Mouse (Mus musculus) kidney, adult 9 months (tissue): Measurements from ENCODE around the gene Pde6h.

Experiments used
- DNase-seq: peaks from one replicate; pipeline ENCODE4 v3.0.0; 2022

Pde6h gene

GRCm38 (mm10) chr6:136941051-136942021 is 17.7 kb downstream of the Pde6h start, which contains the start of gene Arhgdib:
Arhgdib (minus strand) TSS chr6:136941899.
- DNase-seq, result peak; percentile 55

GRCm38 (mm10) chr6:136942280-136942679 is 18.6 kb downstream of the Pde6h start:
- DNase-seq, result no peak

GRCm38 (mm10) chr6:136943392-136943791 is 19.8 kb downstream of the Pde6h start:
- no peak for DNase-seq

- DNase-seq, result no peak
Observed at GRCm38 (mm10) chr6:136944511-136944910, 20.9 kb downstream of the Pde6h start.

GRCm38 (mm10) chr6:136946241-136946640 is 22.6 kb downstream of the Pde6h start:
- DNase-seq, result no peak

DNA sequence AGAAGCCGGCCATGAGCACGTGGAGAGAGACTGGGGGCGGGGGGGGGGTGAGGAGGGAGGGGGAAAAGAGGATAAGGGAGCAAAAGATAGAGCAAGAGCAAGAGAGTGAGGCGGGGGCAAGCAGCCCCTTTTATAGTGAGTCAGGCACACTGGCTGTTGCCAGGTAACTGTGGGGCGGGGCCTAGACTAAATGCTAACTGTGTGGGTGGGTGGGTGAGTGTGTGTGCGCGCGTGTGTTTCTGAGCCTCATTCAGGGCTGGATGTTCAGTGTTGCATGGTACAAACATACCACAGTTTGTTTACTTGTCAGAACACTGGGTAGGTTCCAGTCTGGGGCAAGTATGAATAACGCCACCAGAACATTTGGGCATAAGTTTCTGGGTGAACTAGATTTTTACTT is 23.3 kb downstream of the Pde6h start:
- no peak for DNase-seq

GRCm38 (mm10) chr6:136947716-136948115 is 24.1 kb downstream of the Pde6h start:
- no peak for DNase-seq

DNA sequence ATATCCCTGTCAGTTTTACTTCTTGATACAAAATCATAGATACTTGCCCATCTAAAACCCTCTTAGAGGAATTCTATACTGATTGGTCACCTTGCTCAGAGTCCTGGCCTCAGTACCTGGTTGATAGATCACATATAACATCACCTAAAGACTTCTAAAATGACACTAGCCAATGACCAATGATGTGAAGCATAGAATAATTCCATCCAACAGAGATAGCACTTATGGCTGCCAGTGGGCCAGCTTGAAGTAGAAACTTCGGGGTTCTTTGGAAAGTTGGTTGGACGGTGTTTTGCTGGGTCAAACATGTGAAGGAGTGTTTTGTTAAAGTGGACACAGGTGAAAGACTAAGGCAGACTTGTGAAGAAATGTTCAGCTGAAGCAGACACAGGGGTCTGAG is 26.5 kb downstream of the Pde6h start:
- no peak for DNase-seq

DNA sequence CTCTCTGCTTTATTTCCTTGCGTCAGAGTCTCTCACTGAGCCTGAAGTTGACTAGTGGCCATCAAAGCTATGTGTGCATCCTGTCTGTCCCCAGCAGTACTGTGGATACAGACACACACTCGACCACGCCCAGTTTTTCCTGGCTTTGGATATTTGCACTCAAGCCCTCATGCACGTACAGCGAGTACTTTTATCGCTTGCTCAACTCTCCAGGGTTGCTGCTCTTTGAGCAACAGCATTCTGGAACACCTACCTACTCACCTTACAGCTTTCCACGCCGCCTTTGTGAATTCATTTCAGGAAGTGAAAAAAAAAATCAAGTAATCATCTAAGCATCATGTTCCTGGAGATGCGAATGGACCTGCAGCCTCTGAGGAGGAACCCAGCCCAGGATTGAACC is 29.3 kb downstream of the Pde6h start:
- DNase-seq, result no peak

DNA sequence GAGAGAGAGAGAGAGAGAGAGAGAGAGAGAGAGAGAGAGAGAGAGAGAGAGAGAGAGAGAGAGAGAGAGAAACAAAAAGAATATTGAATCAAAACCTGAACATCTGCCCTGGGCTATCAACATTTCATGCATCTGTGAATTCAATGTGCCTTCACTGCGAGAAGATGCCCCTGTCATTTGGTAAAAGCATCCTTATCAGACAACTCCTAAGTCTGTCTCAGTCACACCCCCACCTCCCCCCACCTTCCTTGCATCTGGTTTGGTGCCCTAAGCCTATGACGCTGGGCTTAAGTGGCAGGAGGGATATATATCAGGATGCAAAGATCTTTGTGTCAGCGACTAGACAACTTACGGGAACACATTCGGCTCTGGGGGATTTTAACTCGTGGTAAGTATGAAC is 30.6 kb downstream of the Pde6h start:
- DNase-seq, result no peak

GRCm38 (mm10) chr6:136954715-136955114 is 31.1 kb downstream of the Pde6h start:
- DNase-seq, result no peak

GRCm38 (mm10) chr6:136955240-136955639 is 31.6 kb downstream of the Pde6h start:
- no peak for DNase-seq

- DNase-seq, result no peak
Observed at GRCm38 (mm10) chr6:136957062-136957461, 33.4 kb downstream of the Pde6h start.

GRCm38 (mm10) chr6:136959131-136959530 is 35.5 kb downstream of the Pde6h start:
- DNase-seq, result no peak

DNA sequence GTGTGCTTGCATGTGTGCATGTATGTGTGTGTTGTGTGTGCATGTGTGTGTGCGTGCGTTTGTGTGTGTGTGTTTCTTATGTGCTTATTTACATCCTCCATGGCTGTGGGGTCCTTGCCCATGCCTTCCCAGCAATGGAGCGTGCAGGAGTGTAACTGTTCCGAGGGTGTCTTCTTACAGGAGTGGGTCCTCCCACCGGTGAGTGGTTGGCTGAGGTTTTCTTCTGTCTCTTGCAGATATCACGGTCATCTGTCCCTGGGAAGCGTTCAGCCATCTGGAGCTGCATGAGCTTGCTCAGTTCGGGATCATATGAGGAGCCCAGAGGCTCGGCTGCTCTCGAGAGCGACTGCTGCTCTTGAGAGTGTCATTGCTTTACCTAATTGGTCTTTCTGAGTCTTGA is 39.3 kb downstream of the Pde6h start:
- no peak for DNase-seq

DNA sequence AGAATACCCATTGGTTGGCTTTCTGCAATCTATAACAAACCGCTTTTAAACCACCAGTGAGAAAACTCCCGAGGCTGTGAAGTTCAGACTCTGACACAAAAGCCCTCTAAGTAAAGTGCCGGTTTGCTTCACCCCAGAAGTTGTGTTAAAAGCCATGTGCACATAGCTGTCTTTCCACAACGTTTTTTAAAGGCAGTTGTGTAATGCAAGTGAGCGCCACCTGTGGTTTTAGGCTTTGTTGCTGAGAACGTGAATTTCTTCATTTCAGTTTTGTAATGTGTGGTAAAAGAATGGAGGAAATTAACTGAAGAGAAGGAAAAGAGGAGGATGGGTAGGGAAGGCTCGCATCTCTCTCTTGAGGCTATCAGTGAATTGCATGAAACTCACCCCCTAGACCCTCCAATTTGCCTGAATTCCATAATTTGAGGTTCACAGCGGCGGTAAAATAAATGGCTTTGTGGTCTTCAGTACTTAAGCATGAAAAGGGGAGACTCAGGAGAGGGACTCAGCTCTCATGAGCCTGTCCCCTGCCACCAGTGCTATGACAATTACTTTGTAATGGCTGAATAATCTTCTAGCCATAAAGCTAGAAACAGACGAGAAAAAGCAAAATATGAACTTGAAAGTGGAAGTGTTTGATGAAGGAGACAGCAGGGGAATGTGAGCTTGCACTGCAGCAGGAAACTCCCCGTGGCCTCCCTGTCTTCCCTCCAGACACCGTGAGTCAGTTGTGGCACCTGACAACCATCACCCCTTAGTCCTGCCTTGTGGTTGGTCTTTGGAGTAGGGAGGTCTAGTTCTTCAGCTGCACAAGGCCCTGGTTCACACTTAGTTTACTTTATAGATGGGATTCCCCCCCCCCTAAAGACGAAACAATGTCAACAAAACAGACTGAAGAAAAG is 41.2 kb downstream of the Pde6h start:
- no peak for DNase-seq

GRCm38 (mm10) chr6:136965912-136966311 is 42.3 kb downstream of the Pde6h start:
- DNase-seq, result no peak

DNA sequence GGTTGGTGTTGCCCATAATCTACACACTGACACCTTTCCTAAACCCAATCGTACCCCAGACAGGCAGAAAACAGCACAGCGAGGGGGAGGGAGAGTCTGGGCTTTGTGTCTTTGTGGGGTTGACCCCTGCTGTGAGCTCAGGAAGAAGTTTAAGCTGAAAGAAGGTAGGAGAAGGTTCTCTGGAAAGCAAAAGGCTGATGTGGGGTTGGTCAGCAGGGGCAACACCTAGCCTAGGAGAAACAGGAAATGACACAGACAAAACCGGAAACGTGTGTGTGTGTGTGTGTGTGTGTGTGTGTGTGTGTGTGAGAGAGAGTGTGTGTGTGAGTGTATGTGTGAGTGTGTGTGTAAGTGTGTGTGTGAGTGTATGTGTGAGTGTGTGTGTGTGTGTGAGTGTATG is 43.8 kb downstream of the Pde6h start:
- DNase-seq, result no peak

GRCm38 (mm10) chr6:136968877-136969276 is 45.2 kb downstream of the Pde6h start:
- DNase-seq, result peak; percentile 48

- DNase-seq, result no peak
Observed at GRCm38 (mm10) chr6:136979274-136980082, 55.8 kb downstream of the Pde6h start.

- DNase-seq, result peak; percentile 45
Observed at GRCm38 (mm10) chr6:136980331-136980746, 56.7 kb downstream of the Pde6h start.

DNA sequence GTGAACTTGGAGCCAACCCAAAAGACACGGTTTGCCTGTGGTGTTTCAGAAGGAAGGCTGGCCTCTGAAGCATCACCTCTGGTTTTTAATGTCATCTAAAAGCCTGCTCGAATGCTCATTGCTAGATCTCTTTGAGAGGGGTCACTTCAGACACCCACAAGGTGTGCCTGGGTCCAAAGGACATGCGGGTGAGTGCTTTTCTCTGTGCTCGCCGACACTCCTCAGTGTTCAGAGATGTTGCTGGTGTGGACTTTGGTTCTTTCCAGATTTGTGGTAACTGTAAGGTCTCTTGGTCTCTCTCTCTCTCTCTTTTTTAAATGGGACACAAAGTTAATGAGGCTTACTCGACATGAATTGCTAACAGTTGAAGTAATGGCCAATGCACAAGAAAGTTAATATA is 58.9 kb downstream of the Pde6h start:
- DNase-seq, result peak; percentile 21

GRCm38 (mm10) chr6:136983201-136983600 is 59.6 kb downstream of the Pde6h start:
- DNase-seq, result no peak
